In the genomic region with DNA sequence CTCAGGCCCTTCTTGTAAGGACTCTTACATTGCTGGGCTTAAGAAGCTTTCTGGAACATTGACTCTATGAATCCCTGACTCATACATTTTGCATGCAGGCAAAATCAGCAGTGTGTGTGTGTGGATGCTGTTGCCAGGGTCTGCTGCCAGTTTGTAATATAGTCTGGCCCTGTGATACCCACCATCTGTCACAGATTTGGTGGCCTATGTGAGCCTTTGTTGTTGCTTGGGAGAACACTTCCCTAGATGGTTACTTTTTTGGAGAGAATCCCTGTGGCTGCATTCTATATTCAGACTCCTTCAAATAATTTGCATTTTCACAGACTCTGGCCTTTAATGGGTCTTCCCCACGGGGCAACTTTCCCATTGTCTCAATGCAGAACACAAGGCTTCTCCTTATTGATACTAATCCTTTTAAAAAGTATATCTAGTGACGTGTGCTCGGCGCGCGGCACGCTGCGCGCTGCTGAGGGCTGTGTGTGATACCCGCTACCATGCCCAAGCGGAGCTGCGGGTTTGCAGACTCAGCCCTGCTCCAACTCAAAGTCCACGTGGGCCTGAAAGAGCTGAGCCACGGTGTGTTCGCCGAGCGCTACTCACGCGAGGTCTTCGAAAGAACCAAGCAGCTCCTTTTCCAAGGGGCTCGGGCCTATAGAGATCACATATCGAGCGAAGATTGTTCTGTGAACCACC, we compare ENCODE assay signal across 19 mouse cellular contexts. TPM values are rescaled to one million over a fixed set of nuclear protein-coding genes. Genes with fewer than 3 reads are reported as not detected.
DNase-seq lines count a peak whose midpoint lies in the region; ATAC-seq lines count a peak whose summit lies in the region.
"Had no signal": no experiment of that assay in that cellular context is flagged by ENCODE, and none has a peak within 500 bp of the region (broad histone marks: within the 10 kb centered on the region; RNA-seq: fewer than 3 reads in every experiment).

No protein-coding gene starts in this region.

- no peak overlapping the region for H3K27ac ChIP-seq in midbrain, embryonic 13.5 days
- H3K27ac ChIP-seq in midbrain, embryonic 11.5 days (ENCODE audit: low read depth, low read length), result no peak overlapping the region
- peak overlapping the region; percentile 42; the same call in 1 of the 2 replicates for H3K27ac ChIP-seq in hindbrain, embryonic 15.5 days (replicated peaks)
- H3K27ac ChIP-seq: heart, embryonic 15.5 days; lung, embryonic 15.5 days had no signal

- H3K4me2 ChIP-seq in midbrain, embryonic 13.5 days (replicated peaks), result no peak overlapping the region
- H3K4me2 ChIP-seq in midbrain, embryonic 11.5 days, result no peak overlapping the region
- no peak overlapping the region for H3K4me2 ChIP-seq in hindbrain, embryonic 15.5 days
- H3K4me2 ChIP-seq: heart, embryonic 15.5 days; liver, embryonic 11.5 days; lung, embryonic 15.5 days had no signal

- ATAC-seq in midbrain, embryonic 13.5 days, result peak; percentile 82
- ATAC-seq in midbrain, embryonic 11.5 days (ENCODE audit: low FRiP score), result no peak
- ATAC-seq in hindbrain, embryonic 15.5 days (ENCODE audit: low FRiP score, low read depth), result peak; percentile 45; the same call in 1 of the 2 replicates
- peak; percentile 48; the same call in 1 of the 2 replicates for ATAC-seq in neutrophil, adult 5-6 weeks (ENCODE audit: extremely low read depth, insufficient number of reproducible peaks, low FRiP score, poor library complexity, severe bottlenecking)
- ATAC-seq in megakaryocyte-erythroid progenitor cell, adult 5-6 weeks (replicated peaks; ENCODE audit: low FRiP score, low TSS enrichment, poor library complexity, severe bottlenecking), result no peak
- ATAC-seq: Patski had no signal

- H3K36me3 ChIP-seq in midbrain, embryonic 13.5 days, result no peaks in the 10 kb centered on the region
- H3K36me3 ChIP-seq in midbrain, embryonic 11.5 days (ENCODE audit: control insufficient read depth, insufficient read depth, low read length), result no peaks in the 10 kb centered on the region
- H3K36me3 ChIP-seq in hindbrain, embryonic 15.5 days, result no peaks in the 10 kb centered on the region
- H3K36me3 ChIP-seq: heart, embryonic 15.5 days; lung, embryonic 15.5 days had no signal

- no peaks in the 10 kb centered on the region for H3K4me1 ChIP-seq in midbrain, embryonic 13.5 days (replicated peaks)
- H3K4me1 ChIP-seq in midbrain, embryonic 11.5 days (ENCODE audit: control insufficient read depth, insufficient read depth, low read length), result no peaks in the 10 kb centered on the region
- H3K4me1 ChIP-seq in hindbrain, embryonic 15.5 days (replicated peaks), result no peaks in the 10 kb centered on the region
- H3K4me1 ChIP-seq: heart, embryonic 15.5 days; lung, embryonic 15.5 days had no signal

- H3K9ac ChIP-seq in midbrain, embryonic 13.5 days (replicated peaks), result no peak overlapping the region
- H3K9ac ChIP-seq in midbrain, embryonic 11.5 days (ENCODE audit: low read length), result no peak overlapping the region
- H3K9ac ChIP-seq in hindbrain, embryonic 15.5 days, result no peak overlapping the region
- H3K9ac ChIP-seq: heart, embryonic 15.5 days; lung, embryonic 15.5 days had no signal

- DNase-seq in cerebellum, postnatal 25 days, result peak; percentile 17 to 32
- DNase-seq in cerebellum, adult 18-20 months, result no peak
- DNase-seq in midbrain, embryonic 11.5 days (ENCODE audit: low spot score, missing footprints), result no peak
- no peak for DNase-seq in retina, embryonic 14.5 days (ENCODE audit: low spot score)
- DNase-seq: cerebellum, adult 11 months; kidney, adult 2 months; kidney, postnatal 25 days; thymus, postnatal 14 days had no signal

- H3K4me3 ChIP-seq in midbrain, embryonic 13.5 days (replicated peaks), result no peak overlapping the region
- no peak overlapping the region for H3K4me3 ChIP-seq in midbrain, embryonic 11.5 days (ENCODE audit: low read depth, low read length)
- H3K4me3 ChIP-seq in hindbrain, embryonic 15.5 days, result no peak overlapping the region
- H3K4me3 ChIP-seq: heart, embryonic 15.5 days; lung, embryonic 15.5 days had no signal

- H3K27me3 ChIP-seq in midbrain, embryonic 13.5 days, result no peaks in the 10 kb centered on the region
- H3K27me3 ChIP-seq in midbrain, embryonic 11.5 days (ENCODE audit: control insufficient read depth, insufficient read depth, low read length), result no peaks in the 10 kb centered on the region
- H3K27me3 ChIP-seq in hindbrain, embryonic 15.5 days, result no peaks in the 10 kb centered on the region
- H3K27me3 ChIP-seq: heart, embryonic 15.5 days; lung, embryonic 15.5 days; Patski had no signal

- WGBS in midbrain, embryonic 13.5 days, result 84% methylated on average over 23 of the region's 23 CpGs
- WGBS in midbrain, embryonic 11.5 days, result 92% methylated on average over 23 of the region's 23 CpGs
- 74% methylated on average over 23 of the region's 23 CpGs for WGBS in hindbrain, embryonic 15.5 days

- H3K9me3 ChIP-seq in midbrain, embryonic 13.5 days, result no peaks in the 10 kb centered on the region
- no peaks in the 10 kb centered on the region for H3K9me3 ChIP-seq in midbrain, embryonic 11.5 days (ENCODE audit: control insufficient read depth, low read length)
- H3K9me3 ChIP-seq in hindbrain, embryonic 15.5 days, result no peaks in the 10 kb centered on the region
- H3K9me3 ChIP-seq: heart, embryonic 15.5 days; lung, embryonic 15.5 days had no signal

RNA-seq across cellular contexts. Expression of a gene that starts 33.8 kb away (rescaled TPM):
- polyA plus RNA-seq in midbrain, embryonic 13.5 days (2015; fragmentation: Nextera tagmentation; extraction: Ambion mirVana), result 0.16 TPM in 1 of 2 replicates, not detected in the other
- not detected in 2 replicates for polyA plus RNA-seq in midbrain, embryonic 11.5 days (2014; fragmentation: Nextera tagmentation; extraction: Ambion mirVana)
- 0.14 and 0.20 TPM in 2 replicates for polyA plus RNA-seq in hindbrain, embryonic 15.5 days (2015; fragmentation: Nextera tagmentation; extraction: Ambion mirVana)
- total RNA-seq in neutrophil, adult 5-6 weeks (2017), result not detected in 2 replicates
- total RNA-seq in megakaryocyte-erythroid progenitor cell, adult 5-6 weeks (2014; fragmentation: Nextera tagmentation), result not detected in 2 replicates
- total RNA-seq in megakaryocyte-erythroid progenitor cell, adult 5-6 weeks (2017), result not detected in 2 replicates
- total RNA-seq: left cerebral cortex, postnatal 25 days; megakaryocyte progenitor cell, adult 5-6 weeks had no signal
- polyA plus RNA-seq: Patski; stomach, embryonic 14.5 days had no signal

Comparison
In these comparisons a context has a peak if more than half of its experiments do, and no peak if none do; other contexts are left out.
1. DNase-seq: peak in cerebellum, postnatal 25 days (2 of 2); none in cerebellum, adult 18-20 months (0 of 2), midbrain, embryonic 11.5 days (single experiment) and retina, embryonic 14.5 days (single experiment).
2. ATAC-seq: peak in midbrain, embryonic 13.5 days (single experiment), hindbrain, embryonic 15.5 days (single experiment) and neutrophil, adult 5-6 weeks (single experiment); none in midbrain, embryonic 11.5 days (single experiment) and megakaryocyte-erythroid progenitor cell, adult 5-6 weeks (single experiment).